Mouse (Mus musculus): ENCODE measurements around the gene Galt.
"Not testable (repeated sequence)": the region's sequence is repeated elsewhere in the genome, so short reads cannot be mapped to it uniquely, and the experiment has no call there.

Galt gene

GRCm38 (mm10) chr4:41781271-41781670 is 26.2 kb downstream of the Galt start:
- not testable (repeated sequence) for DNase-seq

GRCm38 (mm10) chr4:41781748-41782485 is 26.9 kb downstream of the Galt start:
- DNase-seq, result peak; percentile 32

GRCm38 (mm10) chr4:41782711-41783110 is 27.7 kb downstream of the Galt start:
- not testable (repeated sequence) for DNase-seq

GRCm38 (mm10) chr4:41783197-41783596 is 28.2 kb downstream of the Galt start:
- not testable (repeated sequence) for DNase-seq

Data from cerebellum, adult 11-12 months (tissue).